Mouse (Mus musculus) frontal cortex, postnatal 25 days (tissue): ENCODE data around the gene Uck2.

Experiments
- DNase-seq, 2 experiments: peaks; one replicate each; pipeline ENCODE4 v3.0.0; 2022; ENCODE audit warnings: low spot score in 2 of 2

Uck2 gene

GRCm38 (mm10) chr1:167208816-167209215 is 76.3 kb downstream of the Uck2 start:
- DNase-seq: no peak

GRCm38 (mm10) chr1:167205177-167205750 is 79.9 kb downstream of the Uck2 start:
- DNase-seq: no peak

GRCm38 (mm10) chr1:167204421-167204820 is 80.7 kb downstream of the Uck2 start:
- DNase-seq: no peak

GRCm38 (mm10) chr1:167194766-167195165 is 90.4 kb downstream of the Uck2 start:
- DNase-seq: no peak

GRCm38 (mm10) chr1:167187791-167188190 is 97.3 kb downstream of the Uck2 start:
- DNase-seq: no peak

- peak; percentile 7 to 27 for DNase-seq
These were observed 103.1 kb downstream of the Uck2 start for GRCm38 (mm10) chr1:167181919-167182616.
